Mouse (Mus musculus) MEL (cell line): ENCODE measurements at regions not wholly inside any gene's neighbourhood (a gene's known extent, or its start where the extent isn't known, plus 50 kb on each side); places are given as distances from the start of the nearest gene placed in this dataset.

ENCODE experiments used
- E2F4 ChIP-seq: IDR thresholded peaks from 2 replicates; pipeline ENCODE4 v1.6.1; 2011; ENCODE audit warnings: low read depth, low read length, improper control_type of control experiment, borderline replicate concordance
- SIN3A ChIP-seq: IDR thresholded peaks from 2 replicates; pipeline ENCODE4 v1.6.1; 2012; ENCODE audit warnings: low read length, improper control_type of control experiment, inconsistent platforms
- TCF12 ChIP-seq: IDR thresholded peaks from 2 replicates; pipeline ENCODE4 v1.6.1; 2014; ENCODE audit warnings: low read depth, mild to moderate bottlenecking, inconsistent platforms, low read length, improper control_type of control experiment, moderate library complexity
- USF1 ChIP-seq: IDR thresholded peaks from 2 replicates; pipeline ENCODE4 v1.6.1; 2014; ENCODE audit warnings: low read depth, mild to moderate bottlenecking, inconsistent platforms, low read length, improper control_type of control experiment, moderate library complexity

GRCm38 (mm10) chr1:76490719-76491118 is 944.7 kb downstream of the Slc4a3 start:
- TF ChIP-seq USF1 (no peak), SIN3A (no peak), TCF12 (no peak), E2F4 (no peak)
